Mouse (Mus musculus): ENCODE data around the gene Clcn3. TPM values are rescaled to one million over a fixed set of nuclear protein-coding genes. Genes with fewer than 3 reads are reported as not detected.

Clcn3 gene
- polyA plus RNA-seq, 1 experiment from 2014 or later = 20.7 TPM

GRCm38 (mm10) chr8:60867468-60868115, 115.5 kb downstream of the Clcn3 start:
- H3K9ac ChIP-seq = no peak overlapping the region
- H3K27ac ChIP-seq = no peak overlapping the region
- H3K9me3 ChIP-seq = no peaks in the 10 kb centered on the region
- no peak for ATAC-seq (ENCODE audit: borderline replicate concordance, extremely low read depth, low FRiP score, low TSS enrichment)
- H3K36me3 ChIP-seq = no peaks in the 10 kb centered on the region
- H3K4me3 ChIP-seq = no peak overlapping the region
- H3K4me1 ChIP-seq = no peaks in the 10 kb centered on the region
- H3K4me2 ChIP-seq = no peak overlapping the region
- H3K27me3 ChIP-seq = no peaks in the 10 kb centered on the region
- WGBS = 72% methylated on average over 4 of the region's 4 CpGs

- Histone ChIP-seq H3K9ac (no peak overlapping the region), H3K9me3 (no peaks in the 10 kb centered on the region), H3K4me3 (no peak overlapping the region), H3K4me1 (no peaks in the 10 kb centered on the region), H3K27ac (no peak overlapping the region), H3K27me3 (no peaks in the 10 kb centered on the region), H3K4me2 (no peak overlapping the region), H3K36me3 (no peaks in the 10 kb centered on the region)
- 29% methylated on average over 3 of the region's 3 CpGs for WGBS
- no peak for ATAC-seq (ENCODE audit: borderline replicate concordance, extremely low read depth, low FRiP score, low TSS enrichment)
These were observed 117.5 kb downstream of the Clcn3 start for GRCm38 (mm10) chr8:60865504-60866114.

- 73% methylated on average over 6 of the region's 6 CpGs for WGBS
- Histone ChIP-seq H3K4me2 (no peak overlapping the region), H3K9me3 (no peaks in the 10 kb centered on the region), H3K27me3 (no peaks in the 10 kb centered on the region), H3K4me3 (no peak overlapping the region), H3K9ac (no peak overlapping the region), H3K4me1 (no peaks in the 10 kb centered on the region), H3K27ac (no peak overlapping the region), H3K36me3 (no peaks in the 10 kb centered on the region)
- ATAC-seq (ENCODE audit: borderline replicate concordance, extremely low read depth, low FRiP score, low TSS enrichment) = no peak
These were observed 118.2 kb downstream of the Clcn3 start for GRCm38 (mm10) chr8:60864875-60865274.

GRCm38 (mm10) chr8:60861783-60862182, 121.3 kb downstream of the Clcn3 start:
- Histone ChIP-seq H3K27me3 (no peaks in the 10 kb centered on the region), H3K27ac (no peak overlapping the region), H3K4me3 (no peak overlapping the region), H3K9ac (no peak overlapping the region), H3K9me3 (no peaks in the 10 kb centered on the region), H3K4me1 (no peaks in the 10 kb centered on the region), H3K4me2 (no peak overlapping the region), H3K36me3 (no peaks in the 10 kb centered on the region)
- 76% methylated on average over 6 of the region's 6 CpGs for WGBS
- no peak for ATAC-seq (ENCODE audit: borderline replicate concordance, extremely low read depth, low FRiP score, low TSS enrichment)

- no peak overlapping the region for H3K4me3 ChIP-seq
- no peaks in the 10 kb centered on the region for H3K36me3 ChIP-seq
- no peak overlapping the region for H3K9ac ChIP-seq
- WGBS = 61% methylated on average over 3 of the region's 3 CpGs
- H3K9me3 ChIP-seq = no peaks in the 10 kb centered on the region
- H3K27me3 ChIP-seq = no peaks in the 10 kb centered on the region
- no peak overlapping the region for H3K4me2 ChIP-seq
- H3K27ac ChIP-seq = no peak overlapping the region
- ATAC-seq (ENCODE audit: borderline replicate concordance, extremely low read depth, low FRiP score, low TSS enrichment) = no peak
- H3K4me1 ChIP-seq = no peaks in the 10 kb centered on the region
These were observed 122.4 kb downstream of the Clcn3 start for GRCm38 (mm10) chr8:60860749-60861148.

Other genes starting within 250 kb of the Clcn3 start
- 104 and 108 TPM in 2 replicates for gene Hpf1, start 92.9 kb downstream of the Clcn3 start, polyA plus RNA-seq (2015; fragmentation: Nextera tagmentation; extraction: Ambion mirVana)
- gene Nek1, start 9.9 kb upstream of the Clcn3 start, polyA plus RNA-seq (2015; fragmentation: Nextera tagmentation; extraction: Ambion mirVana) = 15.9 and 18.0 TPM in 2 replicates
- 15.8 and 16.8 TPM in 2 replicates for gene Sh3rf1, start 240.6 kb upstream of the Clcn3 start, polyA plus RNA-seq (2015; fragmentation: Nextera tagmentation; extraction: Ambion mirVana)

All from lung, embryonic 15.5 days (tissue).